Mouse (Mus musculus) midbrain, embryonic 16.5 days (tissue): ENCODE measurements at regions not wholly inside any gene's neighbourhood (a gene's known extent, or its start where the extent isn't known, plus 50 kb on each side); places are given as distances from the start of the nearest gene placed in this dataset.
A peak's percentile ranks its signal among the peaks of the same experiment; 100 is the strongest.
"Not testable (repeated sequence)": the region's sequence is repeated elsewhere in the genome, so short reads cannot be mapped to it uniquely, and the experiment has no call there.

ENCODE experiments used
- ATAC-seq: fragments of 200-750 bp; cut with Nextera tagmentation; 2 replicates; pipeline ENCODE4 v1.8.0; 2017; ENCODE audit warnings: moderate TSS enrichment
- H3K27ac ChIP-seq: fragments of 300-500 bp; sonication (generic); 2 replicates; pipeline ENCODE4 v1.5.1; 2014; ENCODE audit warnings: mild to moderate bottlenecking, low read length, mixed read lengths
- H3K27me3 ChIP-seq: fragments of 300-500 bp; sonication (generic); 2 replicates; pipeline ENCODE4 v1.6.1; 2014; ENCODE audit warnings: low read depth, low read length, mixed read lengths; ENCODE audit not compliant: control insufficient read depth, insufficient read depth
- H3K36me3 ChIP-seq: fragments of 300-500 bp; sonication (generic); 2 replicates; pipeline ENCODE4 v1.6.1; 2014; ENCODE audit warnings: mild to moderate bottlenecking, low read length, moderate library complexity, mixed read lengths; ENCODE audit not compliant: control insufficient read depth, insufficient read depth
- H3K4me1 ChIP-seq: fragments of 300-500 bp; sonication (generic); 2 replicates; pipeline ENCODE4 v1.6.1; 2014; ENCODE audit warnings: mild to moderate bottlenecking, low read length, mixed read lengths; ENCODE audit not compliant: control insufficient read depth, insufficient read depth
- H3K4me2 ChIP-seq: fragments of 300-500 bp; sonication (generic); 2 replicates; pipeline ENCODE4 v1.6.1; 2014; ENCODE audit warnings: mild to moderate bottlenecking, low read length, mixed read lengths
- H3K4me3 ChIP-seq: fragments of 300-500 bp; sonication (generic); 2 replicates; pipeline ENCODE4 v1.5.1; 2014; ENCODE audit warnings: low read depth, mild to moderate bottlenecking, low read length, moderate library complexity, mixed read lengths
- H3K9ac ChIP-seq: fragments of 300-500 bp; sonication (generic); 2 replicates; pipeline ENCODE4 v1.6.1; 2014; ENCODE audit warnings: low read depth, low read length, mixed read lengths
- H3K9me3 ChIP-seq: fragments of 300-500 bp; sonication (generic); replicated peaks from 2 replicates; pipeline ENCODE4 v1.6.1; 2014; ENCODE audit warnings: mild to moderate bottlenecking, low read length, mixed read lengths; ENCODE audit not compliant: control insufficient read depth, poor library complexity, severe bottlenecking
- WGBS: fragments of 180-500 bp; shearing (Covaris S2); extraction: QIAGEN DNeasy Blood & Tissue Kit; methylation state at CpG from one replicate; pipeline ENCODE4 v1.1.7; 2014; 5-methylcytosine and 5-hydroxymethylcytosine counted together

GRCm38 (mm10) chr9:12062488-12062887 is 1157.9 kb upstream of the Cntn5 start:
- Histone ChIP-seq H3K9me3 (no peaks in the 10 kb centered on the region), H3K9ac (no peak overlapping the region), H3K27me3 (no peaks in the 10 kb centered on the region), H3K4me3 (no peak overlapping the region), H3K4me2 (no peak overlapping the region), H3K36me3 (no peaks in the 10 kb centered on the region), H3K27ac (no peak overlapping the region), H3K4me1 (no peaks in the 10 kb centered on the region)
- ATAC-seq: no peak
- 18% methylated on average over 2 of the region's 2 CpGs for WGBS

GRCm38 (mm10) chr9:12052429-12052828 is 1147.9 kb upstream of the Cntn5 start:
- H3K4me2 ChIP-seq: no peak overlapping the region
- no peaks in the 10 kb centered on the region for H3K36me3 ChIP-seq
- no peak overlapping the region for H3K27ac ChIP-seq
- no peak overlapping the region for H3K9ac ChIP-seq
- H3K4me1 ChIP-seq: no peaks in the 10 kb centered on the region
- ATAC-seq: peak; percentile 68
- WGBS: 42% methylated on average over 1 of the region's 1 CpGs
- H3K27me3 ChIP-seq: no peaks in the 10 kb centered on the region
- no peak overlapping the region for H3K4me3 ChIP-seq
- no peaks in the 10 kb centered on the region for H3K9me3 ChIP-seq

- H3K4me1 ChIP-seq: no peaks in the 10 kb centered on the region
- no peak for ATAC-seq
- no peak overlapping the region for H3K9ac ChIP-seq
- H3K4me3 ChIP-seq: no peak overlapping the region
- H3K4me2 ChIP-seq: no peak overlapping the region
- H3K27me3 ChIP-seq: no peaks in the 10 kb centered on the region
- WGBS: 90% methylated on average over 1 of the region's 1 CpGs
- no peaks in the 10 kb centered on the region for H3K36me3 ChIP-seq
- H3K27ac ChIP-seq: no peak overlapping the region
- H3K9me3 ChIP-seq: no peaks in the 10 kb centered on the region
Measured at GRCm38 (mm10) chr9:12015978-12016377, 1111.4 kb upstream of the Cntn5 start.

- Histone ChIP-seq H3K9ac (no peak overlapping the region), H3K27ac (no peak overlapping the region), H3K4me1 (no peaks in the 10 kb centered on the region), H3K4me2 (no peak overlapping the region), H3K9me3 (no peaks in the 10 kb centered on the region), H3K36me3 (no peaks in the 10 kb centered on the region), H3K4me3 (no peak overlapping the region), H3K27me3 (no peaks in the 10 kb centered on the region)
- 66% methylated on average over 2 of the region's 2 CpGs for WGBS
- ATAC-seq: no peak
Measured at GRCm38 (mm10) chr9:11998580-11998979, 1094.0 kb upstream of the Cntn5 start.

GRCm38 (mm10) chr9:11982102-11982882 is 1077.7 kb upstream of the Cntn5 start:
- H3K27ac ChIP-seq: peak overlapping the region; percentile 29; the same call in 1 of the 2 replicates
- peaks cover 3% of the 10 kb centered on the region; the same call in 1 of the 2 replicates for H3K4me1 ChIP-seq
- no peaks in the 10 kb centered on the region for H3K36me3 ChIP-seq
- no peak overlapping the region for H3K4me3 ChIP-seq
- WGBS: 32% methylated on average over 2 of the region's 2 CpGs
- no peak overlapping the region for H3K4me2 ChIP-seq
- H3K9me3 ChIP-seq: no peaks in the 10 kb centered on the region
- no peak overlapping the region for H3K9ac ChIP-seq
- peak; percentile 78; the same call in 1 of the 2 replicates for ATAC-seq
- no peaks in the 10 kb centered on the region for H3K27me3 ChIP-seq

- 46% methylated on average over 7 of the region's 7 CpGs for WGBS
- not testable (repeated sequence) for H3K4me3 ChIP-seq, H3K27ac ChIP-seq, H3K36me3 ChIP-seq, H3K9ac ChIP-seq, H3K4me2 ChIP-seq, H3K27me3 ChIP-seq, ATAC-seq, H3K4me1 ChIP-seq, H3K9me3 ChIP-seq
Measured at GRCm38 (mm10) chr9:11940691-11941480, 1036.3 kb upstream of the Cntn5 start.

- H3K9ac ChIP-seq: no peak overlapping the region
- no peak overlapping the region for H3K27ac ChIP-seq
- H3K36me3 ChIP-seq: no peaks in the 10 kb centered on the region
- H3K4me3 ChIP-seq: no peak overlapping the region
- 38% methylated on average over 2 of the region's 2 CpGs for WGBS
- no peaks in the 10 kb centered on the region for H3K9me3 ChIP-seq
- H3K27me3 ChIP-seq: no peaks in the 10 kb centered on the region
- H3K4me2 ChIP-seq: no peak overlapping the region
- no peak for ATAC-seq
- H3K4me1 ChIP-seq: no peaks in the 10 kb centered on the region
Measured at GRCm38 (mm10) chr9:11939851-11940560, 1035.4 kb upstream of the Cntn5 start.

- ATAC-seq: no peak
- H3K4me3 ChIP-seq: no peak overlapping the region
- H3K4me2 ChIP-seq: no peak overlapping the region
- no peaks in the 10 kb centered on the region for H3K9me3 ChIP-seq
- H3K36me3 ChIP-seq: no peaks in the 10 kb centered on the region
- H3K27me3 ChIP-seq: no peaks in the 10 kb centered on the region
- H3K9ac ChIP-seq: no peak overlapping the region
- 83% methylated on average over 4 of the region's 4 CpGs for WGBS
- H3K4me1 ChIP-seq: no peaks in the 10 kb centered on the region
- no peak overlapping the region for H3K27ac ChIP-seq
Measured at GRCm38 (mm10) chr9:11925501-11925900, 1020.9 kb upstream of the Cntn5 start.
